ENCODE assay signal across 10 mouse cellular contexts in the genomic region with DNA sequence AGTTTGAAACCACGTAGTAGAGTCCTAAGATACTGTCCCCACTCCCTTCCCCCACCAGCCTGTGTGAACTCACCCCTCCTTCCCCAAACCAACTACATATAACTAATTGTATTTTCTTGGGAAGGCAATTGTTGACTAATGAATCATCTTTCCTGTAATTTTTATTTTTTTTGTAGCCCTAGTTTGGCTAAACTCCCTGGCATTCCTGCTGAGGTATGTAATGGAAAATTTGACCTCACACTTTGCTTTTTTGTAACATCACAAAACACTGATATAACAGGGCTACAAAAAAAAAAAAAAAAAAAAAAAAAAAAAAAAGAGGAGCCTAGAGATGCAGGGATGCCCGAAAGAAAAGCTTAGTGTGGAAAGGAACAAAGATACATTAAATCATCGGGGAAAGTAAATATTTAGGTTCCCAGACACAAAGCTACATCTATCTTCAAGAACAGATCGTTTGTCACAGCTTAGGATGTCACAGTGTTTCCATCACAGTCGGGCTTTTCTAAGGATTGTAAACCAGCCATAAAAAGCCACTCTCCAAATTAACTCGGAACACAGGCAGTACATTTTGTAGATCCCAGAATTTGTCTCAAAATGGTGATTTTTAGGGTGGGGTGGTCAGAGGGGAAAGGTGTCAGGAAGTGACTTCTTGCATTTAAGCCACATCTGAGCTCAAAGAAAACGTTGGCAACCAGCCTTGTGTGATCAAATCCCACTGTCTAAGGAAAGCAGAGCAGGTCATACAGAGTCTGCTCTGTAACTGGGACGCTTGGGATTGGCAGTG.
DNase-seq lines count a peak whose midpoint lies in the region; ATAC-seq and TF ChIP-seq lines count a peak whose summit lies in the region.
"Had no signal": no experiment of that assay in that cellular context is flagged by ENCODE, and none has a peak within 500 bp of the region (broad histone marks: within the 10 kb centered on the region; RNA-seq: fewer than 3 reads in every experiment).

No protein-coding gene starts in this region.

- 23% methylated on average over 8 of the region's 8 CpGs for WGBS in heart, adult 2 months
- 42% methylated on average over 8 of the region's 8 CpGs for WGBS in kidney, adult 2 months
- WGBS in macrophage (ENCODE audit: missing documents): 69% methylated on average over 8 of the region's 8 CpGs
- WGBS in hindbrain, postnatal 0 days: 50% methylated on average over 8 of the region's 8 CpGs
- 64% methylated on average over 8 of the region's 8 CpGs for WGBS in forebrain, embryonic 13.5 days

- H3K36me3 ChIP-seq in heart, adult 2 months (ENCODE audit: control insufficient read depth, insufficient read depth, low read length): peaks cover 13% of the 10 kb centered on the region
- H3K36me3 ChIP-seq in kidney, adult 2 months (ENCODE audit: control insufficient read depth, insufficient read depth, low read length): no peaks in the 10 kb centered on the region
- no peaks in the 10 kb centered on the region for H3K36me3 ChIP-seq in macrophage (ENCODE audit: inconsistent target)
- H3K36me3 ChIP-seq in hindbrain, postnatal 0 days (ENCODE audit: insufficient read depth, low read length): no peaks in the 10 kb centered on the region
- H3K36me3 ChIP-seq in forebrain, embryonic 13.5 days (ENCODE audit: poor library complexity, severe bottlenecking): no peaks in the 10 kb centered on the region
- H3K36me3 ChIP-seq: midbrain, embryonic 13.5 days had no signal

- peak overlapping the region; percentile 82 for H3K27ac ChIP-seq in heart, adult 2 months
- H3K27ac ChIP-seq in kidney, adult 2 months (ENCODE audit: insufficient read depth, low read depth, low read length): peak overlapping the region; percentile 95
- H3K27ac ChIP-seq in macrophage: peak overlapping the region; percentile 81; the same call in 1 of the 2 replicates
- H3K27ac ChIP-seq in hindbrain, postnatal 0 days: no peak overlapping the region
- H3K27ac ChIP-seq in forebrain, embryonic 13.5 days: no peak overlapping the region
- H3K27ac ChIP-seq: midbrain, embryonic 13.5 days had no signal

- TF ChIP-seq CTCF in heart, adult 2 months (IDR thresholded peaks at IDR 0.05): no peak
- no peak for TF ChIP-seq CTCF in kidney, adult 2 months (conservative IDR thresholded peaks at IDR 0.05; ENCODE audit: insufficient read depth, insufficient read length, low read depth, low read length)
- TF ChIP-seq CTCF in hindbrain, postnatal 0 days (IDR thresholded peaks at IDR 0.05; ENCODE audit: low read depth): no peak

- peaks cover 20% of the 10 kb centered on the region for H3K4me1 ChIP-seq in heart, adult 2 months (ENCODE audit: control insufficient read depth, insufficient read depth, low read length)
- peaks cover 14% of the 10 kb centered on the region for H3K4me1 ChIP-seq in kidney, adult 2 months (ENCODE audit: control insufficient read depth, insufficient read depth, low read length)
- no peaks in the 10 kb centered on the region for H3K4me1 ChIP-seq in hindbrain, postnatal 0 days (ENCODE audit: insufficient read depth, low read length)
- H3K4me1 ChIP-seq in forebrain, embryonic 13.5 days: 0 out of 2 replicates have a peak, but pooled peaks cover 2% of the 10 kb centered on the region
- H3K4me1 ChIP-seq: midbrain, embryonic 13.5 days had no signal

- no peaks in the 10 kb centered on the region for H3K9me3 ChIP-seq in hindbrain, postnatal 0 days (ENCODE audit: low read length)
- no peaks in the 10 kb centered on the region for H3K9me3 ChIP-seq in forebrain, embryonic 13.5 days (replicated peaks)
- H3K9me3 ChIP-seq: midbrain, embryonic 13.5 days had no signal

- H3K9ac ChIP-seq in heart, adult 2 months (ENCODE audit: low read depth, low read length): peak overlapping the region; percentile 58; the same call in 1 of the 2 replicates
- no peak overlapping the region for H3K9ac ChIP-seq in hindbrain, postnatal 0 days (replicated peaks; ENCODE audit: low read length)
- no peak overlapping the region for H3K9ac ChIP-seq in forebrain, embryonic 13.5 days
- H3K9ac ChIP-seq: midbrain, embryonic 13.5 days had no signal

- DNase-seq in embryo, embryonic 10 days (ENCODE audit: low spot score): peak; percentile 34
- DNase-seq in embryo, embryonic 11 days: no peak
- peak in 1 of 2 experiments; percentile 49 for DNase-seq in heart, adult 2 months
- DNase-seq in kidney, adult 2 months: peak; percentile 88
- DNase-seq in hindbrain, postnatal 0 days (ENCODE audit: low spot score): no peak
- no peak for DNase-seq in left cerebral cortex, postnatal 4 days

- no peak overlapping the region for H3K4me2 ChIP-seq in hindbrain, postnatal 0 days (ENCODE audit: low read depth, low read length)
- H3K4me2 ChIP-seq in forebrain, embryonic 13.5 days: no peak overlapping the region
- H3K4me2 ChIP-seq: midbrain, embryonic 13.5 days had no signal

- H3K79me2 ChIP-seq in heart, adult 2 months (replicated peaks; ENCODE audit: control insufficient read depth, insufficient read depth, low read length): no peaks in the 10 kb centered on the region
- no peaks in the 10 kb centered on the region for H3K79me2 ChIP-seq in macrophage (ENCODE audit: inconsistent target)

- no peak for ATAC-seq in hindbrain, postnatal 0 days
- no peak for ATAC-seq in forebrain, embryonic 13.5 days
- ATAC-seq: midbrain, embryonic 13.5 days had no signal

- 0 out of 2 replicates have a peak, but pooled peaks have one; percentile 55 for TF ChIP-seq EP300 in heart, adult 2 months (IDR thresholded peaks at IDR 0.05; ENCODE audit: insufficient read depth, low read depth, low read length)

- no peak overlapping the region for H3K4me3 ChIP-seq in heart, adult 2 months
- no peak overlapping the region for H3K4me3 ChIP-seq in kidney, adult 2 months (ENCODE audit: insufficient read depth, low read depth, low read length)
- H3K4me3 ChIP-seq in macrophage (ENCODE audit: inconsistent target): no peak overlapping the region
- no peak overlapping the region for H3K4me3 ChIP-seq in hindbrain, postnatal 0 days (ENCODE audit: low read length)
- no peak overlapping the region for H3K4me3 ChIP-seq in forebrain, embryonic 13.5 days
- H3K4me3 ChIP-seq: erythroblast, embryonic 14.5 days; midbrain, embryonic 13.5 days had no signal

- H3K27me3 ChIP-seq in heart, adult 2 months (ENCODE audit: control insufficient read depth, insufficient read depth, low read length): no peaks in the 10 kb centered on the region; the same call in 1 of the 2 replicates
- no peaks in the 10 kb centered on the region for H3K27me3 ChIP-seq in kidney, adult 2 months (replicated peaks; ENCODE audit: control insufficient read depth, insufficient read depth, low read length)
- H3K27me3 ChIP-seq in hindbrain, postnatal 0 days (ENCODE audit: insufficient read depth, low read length): no peaks in the 10 kb centered on the region
- H3K27me3 ChIP-seq in forebrain, embryonic 13.5 days: no peaks in the 10 kb centered on the region
- H3K27me3 ChIP-seq: midbrain, embryonic 13.5 days had no signal

- no peak for TF ChIP-seq POLR2A in heart, adult 2 months (IDR thresholded peaks at IDR 0.05; ENCODE audit: insufficient read depth, low read depth, low read length)
- TF ChIP-seq POLR2A in kidney, adult 2 months (IDR thresholded peaks at IDR 0.05; ENCODE audit: low read depth, low read length): no peak

- intact Hi-C loops in heart, adult 2 months (cut with DNase I): loop anchor here (5.0 to 10.0 kb wide), 4 partner anchors 46 to 154 kb away; no protein-coding TSS in a partner anchor
- intact Hi-C loops in left cerebral cortex, postnatal 4 days (cut with DNase I): no loop called here

Comparison
In these comparisons a context has a peak if more than half of its experiments do, and no peak if none do; other contexts are left out.
1. DNase-seq: peak in embryo, embryonic 10 days (single experiment) and kidney, adult 2 months (single experiment); none in embryo, embryonic 11 days (single experiment), hindbrain, postnatal 0 days (single experiment) and left cerebral cortex, postnatal 4 days (single experiment).
2. H3K27ac ChIP-seq: peak in heart, adult 2 months (single experiment), kidney, adult 2 months (single experiment) and macrophage (single experiment); none in hindbrain, postnatal 0 days (single experiment) and forebrain, embryonic 13.5 days (single experiment).